Mouse (Mus musculus): Measurements from ENCODE around the gene Fam178b. TPM values are rescaled to one million over a fixed set of nuclear protein-coding genes. Genes with fewer than 3 reads are reported as not detected.

Gene Fam178b
- polyA plus RNA-seq, 1 experiment from 2014 or later, result not detected

- Histone ChIP-seq H3K9me3 (ENCODE audit: control insufficient read depth, low read length) (no peaks in the 10 kb centered on the region), H3K27ac (ENCODE audit: low read depth, low read length) (no peak overlapping the region), H3K9ac (ENCODE audit: low read length) (no peak overlapping the region), H3K36me3 (ENCODE audit: control insufficient read depth, insufficient read depth, low read length) (peaks cover 22% of the 10 kb centered on the region), H3K4me3 (ENCODE audit: low read depth, low read length) (no peak overlapping the region), H3K4me1 (replicated peaks; ENCODE audit: control insufficient read depth, insufficient read depth, low read length) (no peaks in the 10 kb centered on the region; the same call in 1 of the 2 replicates), H3K27me3 (ENCODE audit: control insufficient read depth, insufficient read depth, low read length) (no peaks in the 10 kb centered on the region), H3K4me2 (ENCODE audit: low read depth, low read length, severe bottlenecking) (no peak overlapping the region)
- WGBS, result 96% methylated on average over 5 of the region's 5 CpGs
- ATAC-seq (replicated peaks; ENCODE audit: low FRiP score), result no peak
- DNase-seq (ENCODE audit: low spot score), result no peak
Observed at GRCm38 (mm10) chr1:36524058-36524457, 158.9 kb downstream of the Fam178b start.

GRCm38 (mm10) chr1:36523332-36524013 is 159.5 kb downstream of the Fam178b start:
- Histone ChIP-seq H3K4me3 (ENCODE audit: low read depth, low read length) (no peak overlapping the region), H3K36me3 (ENCODE audit: control insufficient read depth, insufficient read depth, low read length) (peaks cover 22% of the 10 kb centered on the region), H3K9ac (ENCODE audit: low read length) (no peak overlapping the region), H3K4me2 (ENCODE audit: low read depth, low read length, severe bottlenecking) (no peak overlapping the region), H3K27ac (ENCODE audit: low read depth, low read length) (no peak overlapping the region), H3K9me3 (ENCODE audit: control insufficient read depth, low read length) (no peaks in the 10 kb centered on the region), H3K27me3 (ENCODE audit: control insufficient read depth, insufficient read depth, low read length) (no peaks in the 10 kb centered on the region), H3K4me1 (replicated peaks; ENCODE audit: control insufficient read depth, insufficient read depth, low read length) (no peaks in the 10 kb centered on the region; the same call in 1 of the 2 replicates)
- WGBS, result 89% methylated on average over 9 of the region's 9 CpGs
- ATAC-seq (replicated peaks; ENCODE audit: low FRiP score) (no peak), DNase-seq (ENCODE audit: low spot score) (no peak)

- Histone ChIP-seq H3K9ac (ENCODE audit: low read length) (no peak overlapping the region), H3K9me3 (ENCODE audit: control insufficient read depth, low read length) (no peaks in the 10 kb centered on the region), H3K36me3 (ENCODE audit: control insufficient read depth, insufficient read depth, low read length) (peaks cover 22% of the 10 kb centered on the region), H3K27me3 (ENCODE audit: control insufficient read depth, insufficient read depth, low read length) (no peaks in the 10 kb centered on the region), H3K4me1 (replicated peaks; ENCODE audit: control insufficient read depth, insufficient read depth, low read length) (no peaks in the 10 kb centered on the region), H3K27ac (ENCODE audit: low read depth, low read length) (no peak overlapping the region), H3K4me3 (ENCODE audit: low read depth, low read length) (no peak overlapping the region), H3K4me2 (ENCODE audit: low read depth, low read length, severe bottlenecking) (no peak overlapping the region)
- ATAC-seq (replicated peaks; ENCODE audit: low FRiP score) (no peak), DNase-seq (ENCODE audit: low spot score) (no peak)
- 93% methylated on average over 7 of the region's 7 CpGs for WGBS
Observed at GRCm38 (mm10) chr1:36522210-36522609, 160.8 kb downstream of the Fam178b start.

GRCm38 (mm10) chr1:36519626-36520025 is 163.4 kb downstream of the Fam178b start:
- Histone ChIP-seq H3K9ac (ENCODE audit: low read length) (no peak overlapping the region), H3K4me3 (ENCODE audit: low read depth, low read length) (no peak overlapping the region), H3K36me3 (ENCODE audit: control insufficient read depth, insufficient read depth, low read length) (peaks cover 25% of the 10 kb centered on the region), H3K9me3 (ENCODE audit: control insufficient read depth, low read length) (no peaks in the 10 kb centered on the region), H3K4me1 (replicated peaks; ENCODE audit: control insufficient read depth, insufficient read depth, low read length) (peaks cover 2% of the 10 kb centered on the region; the same call in 1 of the 2 replicates), H3K4me2 (ENCODE audit: low read depth, low read length, severe bottlenecking) (no peak overlapping the region), H3K27me3 (ENCODE audit: control insufficient read depth, insufficient read depth, low read length) (no peaks in the 10 kb centered on the region), H3K27ac (ENCODE audit: low read depth, low read length) (no peak overlapping the region)
- no peak for DNase-seq (ENCODE audit: low spot score)
- WGBS, result 87% methylated on average over 11 of the region's 11 CpGs
- no peak for ATAC-seq (replicated peaks; ENCODE audit: low FRiP score)

GRCm38 (mm10) chr1:36518259-36518658 is 164.7 kb downstream of the Fam178b start:
- H3K9me3 ChIP-seq (ENCODE audit: control insufficient read depth, low read length), result no peaks in the 10 kb centered on the region
- 88% methylated on average over 3 of the region's 3 CpGs for WGBS
- no peak overlapping the region for H3K4me3 ChIP-seq (ENCODE audit: low read depth, low read length)
- no peak overlapping the region for H3K9ac ChIP-seq (ENCODE audit: low read length)
- H3K36me3 ChIP-seq (ENCODE audit: control insufficient read depth, insufficient read depth, low read length), result peaks cover 21% of the 10 kb centered on the region
- H3K4me1 ChIP-seq (replicated peaks; ENCODE audit: control insufficient read depth, insufficient read depth, low read length), result peaks cover 4% of the 10 kb centered on the region
- ATAC-seq (replicated peaks; ENCODE audit: low FRiP score) (no peak), DNase-seq (ENCODE audit: low spot score) (no peak)
- H3K27ac ChIP-seq (ENCODE audit: low read depth, low read length), result no peak overlapping the region
- no peaks in the 10 kb centered on the region for H3K27me3 ChIP-seq (ENCODE audit: control insufficient read depth, insufficient read depth, low read length)
- no peak overlapping the region for H3K4me2 ChIP-seq (ENCODE audit: low read depth, low read length, severe bottlenecking)

GRCm38 (mm10) chr1:36513718-36514117 is 169.3 kb downstream of the Fam178b start:
- Histone ChIP-seq H3K4me3 (ENCODE audit: low read depth, low read length) (peak overlapping the region; percentile 92), H3K36me3 (ENCODE audit: control insufficient read depth, insufficient read depth, low read length) (peaks cover 3% of the 10 kb centered on the region; the same call in 1 of the 2 replicates), H3K9ac (ENCODE audit: low read length) (no peak overlapping the region), H3K4me2 (ENCODE audit: low read depth, low read length, severe bottlenecking) (peak overlapping the region; percentile 96; the same call in 1 of the 2 replicates), H3K4me1 (replicated peaks; ENCODE audit: control insufficient read depth, insufficient read depth, low read length) (peaks cover 4% of the 10 kb centered on the region), H3K27ac (ENCODE audit: low read depth, low read length) (no peak overlapping the region), H3K9me3 (ENCODE audit: control insufficient read depth, low read length) (no peaks in the 10 kb centered on the region), H3K27me3 (ENCODE audit: control insufficient read depth, insufficient read depth, low read length) (no peaks in the 10 kb centered on the region)
- 48% methylated on average over 2 of the region's 2 CpGs for WGBS
- ATAC-seq (replicated peaks; ENCODE audit: low FRiP score) (no peak), DNase-seq (ENCODE audit: low spot score) (no peak)

- Histone ChIP-seq H3K4me3 (ENCODE audit: low read depth, low read length) (peak overlapping the region; percentile 92), H3K4me2 (ENCODE audit: low read depth, low read length, severe bottlenecking) (peak overlapping the region; percentile 96), H3K4me1 (replicated peaks; ENCODE audit: control insufficient read depth, insufficient read depth, low read length) (peaks cover 4% of the 10 kb centered on the region), H3K9me3 (ENCODE audit: control insufficient read depth, low read length) (no peaks in the 10 kb centered on the region), H3K27me3 (ENCODE audit: control insufficient read depth, insufficient read depth, low read length) (no peaks in the 10 kb centered on the region), H3K9ac (ENCODE audit: low read length) (peak overlapping the region; percentile 84), H3K27ac (ENCODE audit: low read depth, low read length) (no peak overlapping the region), H3K36me3 (ENCODE audit: control insufficient read depth, insufficient read depth, low read length) (peaks cover 3% of the 10 kb centered on the region; the same call in 1 of the 2 replicates)
- no peak for ATAC-seq (replicated peaks; ENCODE audit: low FRiP score)
- WGBS, result 3% methylated on average over 1 of the region's 1 CpGs
- DNase-seq (ENCODE audit: low spot score), result no peak
Observed at GRCm38 (mm10) chr1:36513310-36513709, 169.7 kb downstream of the Fam178b start.

GRCm38 (mm10) chr1:36512966-36513280 is 170.1 kb downstream of the Fam178b start:
- Histone ChIP-seq H3K4me2 (ENCODE audit: low read depth, low read length, severe bottlenecking) (peak overlapping the region; percentile 96), H3K9ac (ENCODE audit: low read length) (peak overlapping the region; percentile 84), H3K4me1 (replicated peaks; ENCODE audit: control insufficient read depth, insufficient read depth, low read length) (peaks cover 4% of the 10 kb centered on the region), H3K9me3 (ENCODE audit: control insufficient read depth, low read length) (no peaks in the 10 kb centered on the region), H3K27ac (ENCODE audit: low read depth, low read length) (peak overlapping the region; percentile 95; the same call in 1 of the 2 replicates), H3K36me3 (ENCODE audit: control insufficient read depth, insufficient read depth, low read length) (peaks cover 3% of the 10 kb centered on the region; the same call in 1 of the 2 replicates), H3K4me3 (ENCODE audit: low read depth, low read length) (peak overlapping the region; percentile 92), H3K27me3 (ENCODE audit: control insufficient read depth, insufficient read depth, low read length) (no peaks in the 10 kb centered on the region)
- ATAC-seq (replicated peaks; ENCODE audit: low FRiP score) (no peak), DNase-seq (ENCODE audit: low spot score) (no peak)
- WGBS, result 1% methylated on average over 16 of the region's 16 CpGs
